In the genomic region with DNA sequence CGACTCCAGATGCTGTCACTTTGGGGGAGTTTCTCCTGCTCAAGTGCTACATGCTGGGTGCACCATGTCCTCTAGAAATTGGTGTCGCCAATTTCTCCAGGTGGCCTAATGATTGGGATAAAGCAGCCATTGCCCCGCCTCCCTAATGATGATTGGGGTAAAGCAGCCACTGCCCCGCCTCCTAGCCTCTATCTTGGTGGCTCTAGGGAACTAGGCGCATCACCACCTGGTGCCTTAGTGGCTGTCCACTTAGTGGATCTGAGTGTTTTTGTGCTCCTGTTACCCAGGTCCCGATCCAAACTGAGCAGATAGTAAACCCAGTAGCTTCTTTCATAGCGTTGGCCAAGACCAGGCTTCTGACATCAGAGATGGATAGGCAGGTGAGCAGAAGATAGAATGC, we compare ENCODE assay signal across 9 mouse cellular contexts. TPM values are rescaled to one million over a fixed set of nuclear protein-coding genes. Genes with fewer than 3 reads are reported as not detected.
DNase-seq lines count a peak whose midpoint lies in the region; ATAC-seq lines count a peak whose summit lies in the region.
"Had no signal": no experiment of that assay in that cellular context is flagged by ENCODE, and none has a peak within 500 bp of the region (broad histone marks: within the 10 kb centered on the region; RNA-seq: fewer than 3 reads in every experiment).

No protein-coding gene starts in this region.

- H3K9me3 ChIP-seq in kidney, embryonic 14.5 days (ENCODE audit: control insufficient read depth, low read length) = no peaks in the 10 kb centered on the region
- no peaks in the 10 kb centered on the region for H3K9me3 ChIP-seq in embryonic facial prominence, embryonic 10.5 days

- WGBS in kidney, embryonic 14.5 days = 5% methylated on average over 7 of the region's 7 CpGs
- WGBS in embryonic facial prominence, embryonic 10.5 days = 3% methylated on average over 7 of the region's 7 CpGs

- DNase-seq in kidney, adult 18-20 months = no peak
- no peak for DNase-seq in embryonic facial prominence, embryonic 10.5 days (ENCODE audit: low spot score)
- DNase-seq in layer of hippocampus, adult 8-10 months (ENCODE audit: low spot score in 2 of 2) = peak; percentile 26 to 36
- DNase-seq in right cerebral cortex, adult 2 months (ENCODE audit: low spot score in 2 of 2) = peak; percentile 45 to 60
- DNase-seq in testis, postnatal 10 days (ENCODE audit: low spot score) = no peak
- DNase-seq in adrenal gland, postnatal 4 days (ENCODE audit: low spot score in 2 of 2) = no peak
- DNase-seq in urinary bladder, postnatal 25 days (ENCODE audit: low spot score) = no peak

- no peak overlapping the region for H3K27ac ChIP-seq in kidney, embryonic 14.5 days (ENCODE audit: low read depth, low read length)
- no peak overlapping the region for H3K27ac ChIP-seq in embryonic facial prominence, embryonic 10.5 days (replicated peaks)

- ATAC-seq in kidney, embryonic 14.5 days (ENCODE audit: low FRiP score, low TSS enrichment) = peak; percentile 6; the same call in 1 of the 2 replicates

- H3K4me1 ChIP-seq in kidney, embryonic 14.5 days (ENCODE audit: control insufficient read depth, insufficient read depth, low read length) = no peaks in the 10 kb centered on the region
- H3K4me1 ChIP-seq in embryonic facial prominence, embryonic 10.5 days = peaks cover 30% of the 10 kb centered on the region

- no peaks in the 10 kb centered on the region for H3K36me3 ChIP-seq in kidney, embryonic 14.5 days (ENCODE audit: control insufficient read depth, insufficient read depth, low read length)
- H3K36me3 ChIP-seq in embryonic facial prominence, embryonic 10.5 days (replicated peaks) = no peaks in the 10 kb centered on the region

- no peak overlapping the region for H3K9ac ChIP-seq in kidney, embryonic 14.5 days (ENCODE audit: low read depth, low read length)

- peak overlapping the region; percentile 34 for H3K4me3 ChIP-seq in kidney, embryonic 14.5 days (ENCODE audit: low read length)
- peak overlapping the region; percentile 58 for H3K4me3 ChIP-seq in embryonic facial prominence, embryonic 10.5 days

- peak overlapping the region; percentile 48 for H3K4me2 ChIP-seq in kidney, embryonic 14.5 days (replicated peaks; ENCODE audit: low read depth, low read length)

- H3K27me3 ChIP-seq in kidney, embryonic 14.5 days (ENCODE audit: control insufficient read depth, insufficient read depth, low read length) = peaks cover 43% of the 10 kb centered on the region
- peaks cover 73% of the 10 kb centered on the region for H3K27me3 ChIP-seq in embryonic facial prominence, embryonic 10.5 days (replicated peaks; ENCODE audit: low read depth, poor library complexity, severe bottlenecking)

RNA-seq across cellular contexts. Expression of a gene that starts 2.0 kb away (rescaled TPM):
- 0.62 and 0.63 TPM in 2 replicates for polyA plus RNA-seq in kidney, embryonic 14.5 days (2014; fragmentation: Nextera tagmentation; extraction: Ambion mirVana)
- 0.57 and 0.59 TPM in 2 replicates for polyA plus RNA-seq in embryonic facial prominence, embryonic 10.5 days (2016; fragmentation: Nextera tagmentation; extraction: Ambion mirVana)
- total RNA-seq in layer of hippocampus, adult 8-10 months (2022) = 10 to 100 TPM; 15.2 to 28.9 (median 19.3) TPM
- 1 to 10 TPM; 6.0 to 8.3 TPM for total RNA-seq in adrenal gland, postnatal 4 days (2021)
- total RNA-seq: hematopoietic stem cell, adult 5-6 weeks had no signal

Comparison
In these comparisons a context has a peak if more than half of its experiments do, and no peak if none do; other contexts are left out.
1. DNase-seq: peak in layer of hippocampus, adult 8-10 months (2 of 2) and right cerebral cortex, adult 2 months (2 of 2); none in kidney, adult 18-20 months (single experiment), embryonic facial prominence, embryonic 10.5 days (single experiment), testis, postnatal 10 days (single experiment), adrenal gland, postnatal 4 days (0 of 2) and urinary bladder, postnatal 25 days (single experiment).